Mouse (Mus musculus): Measurements from ENCODE around the gene Mier2. TPM values are rescaled to one million over a fixed set of nuclear protein-coding genes. Genes with fewer than 3 reads are reported as not detected.

Mier2 gene
- polyA plus RNA-seq (2012; rRNA removed) = 62.5 and 71.8 TPM in 2 replicates

DNA sequence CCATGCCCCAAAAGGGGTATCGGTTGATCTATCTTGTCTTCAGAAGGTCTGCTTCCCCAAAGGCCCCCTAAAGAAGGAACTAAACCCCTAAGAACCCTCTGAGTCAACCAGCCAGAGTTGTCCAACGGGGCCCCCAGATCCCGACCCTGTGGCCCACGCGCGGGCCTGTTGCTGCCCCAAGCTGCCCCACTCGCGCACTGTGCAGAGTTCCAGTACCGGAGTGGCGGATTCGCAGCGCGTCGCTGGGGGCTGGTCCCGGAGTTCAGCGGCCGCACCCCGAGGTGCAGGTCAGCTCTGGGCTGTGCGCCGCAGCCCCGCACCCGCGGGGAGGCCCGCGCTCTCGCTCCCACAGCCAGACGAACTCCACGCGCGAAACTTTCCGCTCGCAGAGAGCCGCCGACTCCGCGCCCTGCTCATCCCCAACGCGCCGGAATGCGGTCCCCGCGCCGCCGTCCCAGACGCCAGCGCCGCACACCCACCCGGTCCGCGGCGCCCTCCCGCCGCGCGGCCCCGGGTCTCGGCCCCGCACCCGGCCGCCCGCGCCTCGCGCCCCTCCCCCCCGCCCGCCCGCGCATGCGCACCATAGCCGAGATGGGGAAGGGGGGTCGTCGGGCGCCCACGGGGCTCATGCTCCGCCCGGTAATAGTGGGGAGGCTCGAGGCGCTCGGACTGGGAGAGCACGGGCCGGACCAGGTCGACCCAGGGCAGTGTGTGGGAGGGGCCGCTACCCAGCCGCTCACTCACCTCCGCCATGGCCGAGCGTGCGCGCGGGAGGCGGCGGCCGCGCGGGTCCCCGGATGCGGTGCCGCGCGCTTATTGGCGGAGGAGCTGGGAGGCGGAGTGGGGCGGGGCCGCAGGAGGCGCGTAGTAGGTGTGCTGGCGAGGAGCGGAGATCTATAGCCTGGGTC is at the start of gene Mier2:
Mier2 (minus strand) TSS at position 870 of the 908 bp plus-strand sequence.
- TF ChIP-seq POLR2A (IDR thresholded peaks at IDR 0.05; ENCODE audit: borderline replicate concordance, extremely low read depth, low read depth, low read length) (0 out of 2 replicates have a peak, but pooled peaks have one; percentile 32), CTCF (IDR thresholded peaks at IDR 0.05; ENCODE audit: insufficient read depth, low read length) (no peak)

DNA sequence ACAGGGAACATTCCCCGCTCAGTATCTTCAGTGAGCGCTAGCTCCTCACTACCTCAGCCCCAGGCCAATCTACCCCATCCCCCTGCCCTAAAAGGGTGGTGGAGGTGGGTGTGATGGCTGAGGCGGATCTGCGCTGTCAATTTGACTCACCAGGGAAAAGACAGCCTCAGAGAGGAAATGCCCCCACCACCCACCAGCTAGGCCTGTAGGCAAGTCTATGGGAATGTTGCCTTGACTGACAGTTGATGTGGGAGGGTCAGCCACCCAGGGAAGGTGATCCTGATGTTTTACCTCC is 42.9 kb upstream of the Mier2 start:
- DNase-seq = no peak
- no peak overlapping the region for H3K4me3 ChIP-seq (replicated peaks; ENCODE audit: extremely low read depth, low read depth, low read length)
- no peaks in the 10 kb centered on the region for H3K4me1 ChIP-seq (ENCODE audit: control insufficient read depth, insufficient read depth, low read length)
- TF ChIP-seq POLR2A (IDR thresholded peaks at IDR 0.05; ENCODE audit: borderline replicate concordance, extremely low read depth, low read depth, low read length) (no peak), CTCF (IDR thresholded peaks at IDR 0.05; ENCODE audit: insufficient read depth, low read length) (no peak)
- whole genome bisulfite sequencing = 71% methylated on average over 4 of the region's 4 CpGs

More for the DNA sequence above, at the start of gene Mier2:
- Histone ChIP-seq H3K4me1 (ENCODE audit: control insufficient read depth, insufficient read depth, low read length) (peaks cover 8% of the 10 kb centered on the region; the same call in 1 of the 2 replicates), H3K4me3 (replicated peaks; ENCODE audit: extremely low read depth, low read depth, low read length) (peak within 1 kb of the TSS; percentile 91)
- DNase-seq = peak; percentile 75
- whole genome bisulfite sequencing = under 1% methylated on average over 106 of the region's 108 CpGs

DNA sequence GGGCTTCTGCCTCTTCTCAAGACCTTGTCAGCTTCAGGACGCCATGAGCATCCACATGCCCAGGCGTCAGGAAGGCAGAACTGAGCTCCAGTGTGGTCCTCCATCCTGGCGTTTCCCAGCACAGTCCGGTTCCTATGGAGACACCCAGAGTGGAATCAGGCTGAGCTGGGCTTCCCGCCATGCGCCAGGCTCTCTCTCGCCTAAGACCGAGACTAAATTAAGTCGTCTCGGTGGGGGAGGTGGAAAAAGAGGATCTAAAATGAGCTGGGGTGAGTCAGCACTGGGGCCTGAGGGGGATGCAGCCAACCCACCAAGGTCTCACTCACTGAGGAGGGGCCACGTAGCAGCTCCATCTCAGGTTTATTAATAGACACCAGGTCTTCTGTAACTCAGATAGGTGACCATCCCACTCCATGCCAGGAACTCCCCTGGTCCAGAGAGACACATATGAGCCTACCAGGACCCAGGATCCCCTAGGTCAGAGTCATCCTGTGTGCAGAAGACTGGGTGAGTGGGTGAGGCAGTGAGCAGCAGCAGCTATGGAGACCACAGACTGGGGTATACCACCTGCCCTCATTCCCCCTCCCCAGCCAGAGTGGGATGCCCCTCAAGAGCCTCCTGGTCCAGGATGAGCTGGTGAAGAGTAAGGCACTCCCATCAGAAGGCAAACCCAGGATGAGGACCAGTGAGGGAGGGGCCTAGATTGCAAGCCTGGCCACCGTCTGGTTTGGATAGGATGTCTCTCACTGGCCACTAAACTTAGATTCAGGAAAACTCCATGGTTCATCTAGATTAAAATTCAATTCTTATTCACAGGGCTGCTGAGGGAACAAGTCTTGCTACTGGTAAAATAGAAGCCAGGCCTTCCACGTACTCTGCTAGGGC is 42.3 kb upstream of the Mier2 start:
- H3K4me1 ChIP-seq (ENCODE audit: control insufficient read depth, insufficient read depth, low read length) = no peaks in the 10 kb centered on the region
- H3K4me3 ChIP-seq (replicated peaks; ENCODE audit: extremely low read depth, low read depth, low read length) = no peak overlapping the region
- DNase-seq = no peak
- TF ChIP-seq CTCF (IDR thresholded peaks at IDR 0.05; ENCODE audit: insufficient read depth, low read length) = no peak
- no peak for TF ChIP-seq POLR2A (IDR thresholded peaks at IDR 0.05; ENCODE audit: borderline replicate concordance, extremely low read depth, low read depth, low read length)
- WGBS = 36% methylated on average over 13 of the region's 13 CpGs

DNA sequence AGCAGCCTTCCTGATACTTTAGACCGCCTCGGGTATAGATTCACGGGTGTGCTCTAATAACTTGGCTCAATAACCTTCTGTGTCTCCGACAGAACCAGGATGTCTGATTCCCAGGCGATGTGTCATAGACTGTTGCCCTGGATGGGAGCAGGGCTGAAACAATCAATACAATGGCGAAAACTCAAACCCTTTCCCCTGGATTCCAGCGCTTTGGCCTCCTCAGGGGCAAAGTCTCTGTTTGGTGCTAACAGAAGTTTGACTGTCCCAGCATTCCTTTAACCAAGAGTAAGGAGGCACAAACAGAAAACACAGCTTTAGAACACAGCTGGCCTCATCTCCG is 40.6 kb upstream of the Mier2 start:
- no peak overlapping the region for H3K4me3 ChIP-seq (replicated peaks; ENCODE audit: extremely low read depth, low read depth, low read length)
- TF ChIP-seq POLR2A (IDR thresholded peaks at IDR 0.05; ENCODE audit: borderline replicate concordance, extremely low read depth, low read depth, low read length) = no peak
- no peak for TF ChIP-seq CTCF (IDR thresholded peaks at IDR 0.05; ENCODE audit: insufficient read depth, low read length)
- 58% methylated on average over 8 of the region's 8 CpGs for WGBS
- no peak for DNase-seq
- no peaks in the 10 kb centered on the region for H3K4me1 ChIP-seq (ENCODE audit: control insufficient read depth, insufficient read depth, low read length)

DNA sequence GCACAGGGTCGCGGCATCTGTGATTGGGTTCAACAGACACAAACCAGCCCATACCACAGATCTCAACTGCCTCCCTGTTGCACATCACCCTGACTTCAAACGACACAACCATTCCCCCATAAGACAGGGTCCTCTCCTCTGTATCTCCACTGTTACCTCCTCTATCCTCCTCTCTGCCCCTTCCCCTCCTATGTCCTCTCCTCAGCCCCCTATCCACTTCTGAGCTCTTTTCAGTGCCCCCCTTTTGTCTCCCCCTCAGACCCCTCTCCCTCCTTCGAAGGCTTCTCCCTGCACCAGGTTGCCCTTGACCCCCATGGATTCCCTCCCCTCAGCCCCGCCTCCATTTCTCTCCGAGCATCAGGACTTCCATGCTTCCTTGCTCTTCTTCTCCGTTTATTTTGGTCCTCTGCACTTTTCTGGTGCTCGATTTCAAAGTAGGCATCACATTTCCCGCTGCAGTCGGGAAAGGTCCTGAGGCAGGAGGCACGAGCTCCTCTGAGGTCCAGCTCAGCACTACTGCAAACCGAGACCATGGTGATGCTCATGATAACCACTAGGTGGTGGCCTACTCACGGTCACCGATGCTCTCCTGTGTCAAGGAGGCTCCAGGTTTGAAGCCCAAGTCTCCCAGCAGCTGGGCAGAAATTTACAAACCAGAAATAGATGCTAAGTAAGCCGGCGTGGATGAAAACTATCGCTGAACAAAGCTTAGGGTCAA is 40.0 kb upstream of the Mier2 start:
- 16% methylated on average over 17 of the region's 17 CpGs for WGBS
- TF ChIP-seq CTCF (IDR thresholded peaks at IDR 0.05; ENCODE audit: insufficient read depth, low read length) = peak; percentile 97
- no peak for TF ChIP-seq POLR2A (IDR thresholded peaks at IDR 0.05; ENCODE audit: borderline replicate concordance, extremely low read depth, low read depth, low read length)
- peak; percentile 32 for DNase-seq
- no peak overlapping the region for H3K4me3 ChIP-seq (replicated peaks; ENCODE audit: extremely low read depth, low read depth, low read length)
- no peaks in the 10 kb centered on the region for H3K4me1 ChIP-seq (ENCODE audit: control insufficient read depth, insufficient read depth, low read length)

DNA sequence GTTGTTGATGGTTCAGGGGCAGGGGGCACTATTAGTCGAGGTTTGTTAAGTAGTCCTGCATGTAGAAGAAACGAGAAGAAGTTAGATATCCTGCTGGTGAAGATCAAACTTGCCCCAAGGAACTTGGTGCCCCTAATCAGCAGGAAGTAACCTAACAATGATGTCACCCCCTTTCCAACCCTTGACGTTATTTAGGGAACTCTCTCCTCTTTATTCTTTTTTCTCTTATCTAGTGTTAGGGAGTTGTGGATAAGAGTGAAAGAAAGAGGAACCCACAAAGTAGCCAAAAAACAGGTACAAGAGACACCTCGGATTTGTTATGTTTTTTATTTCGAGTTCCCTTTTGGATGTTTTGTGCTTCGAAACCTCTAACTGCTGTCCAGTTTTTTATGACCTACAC is 39.1 kb upstream of the Mier2 start:
- Histone ChIP-seq H3K4me3 (replicated peaks; ENCODE audit: extremely low read depth, low read depth, low read length) (no peak overlapping the region), H3K4me1 (ENCODE audit: control insufficient read depth, insufficient read depth, low read length) (no peaks in the 10 kb centered on the region)
- TF ChIP-seq CTCF (IDR thresholded peaks at IDR 0.05; ENCODE audit: insufficient read depth, low read length) (no peak), POLR2A (IDR thresholded peaks at IDR 0.05; ENCODE audit: borderline replicate concordance, extremely low read depth, low read depth, low read length) (no peak)
- DNase-seq = no peak
- WGBS = 32% methylated on average over 6 of the region's 6 CpGs

DNA sequence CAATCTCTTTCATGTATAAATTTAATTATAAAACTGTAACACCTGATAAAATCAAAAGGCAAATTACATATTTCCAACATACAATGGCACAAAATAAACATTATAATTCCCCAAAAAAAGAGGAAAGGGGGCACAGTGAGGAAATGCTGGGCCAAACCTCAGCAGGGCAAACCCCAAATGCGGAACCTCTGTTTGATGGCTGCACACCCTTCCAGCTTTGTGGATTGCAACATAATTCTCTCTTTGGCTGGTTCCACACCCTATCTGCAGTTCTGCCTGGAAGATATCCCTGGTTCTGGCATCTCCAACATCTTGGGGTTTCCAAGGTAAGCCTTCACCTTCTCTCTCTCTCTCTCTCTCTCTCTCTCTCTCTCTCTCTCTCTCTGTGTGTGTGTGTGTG is 35.7 kb upstream of the Mier2 start:
- DNase-seq = no peak
- Histone ChIP-seq H3K4me1 (ENCODE audit: control insufficient read depth, insufficient read depth, low read length) (no peaks in the 10 kb centered on the region), H3K4me3 (replicated peaks; ENCODE audit: extremely low read depth, low read depth, low read length) (no peak overlapping the region)
- WGBS = 71% methylated on average over 1 of the region's 1 CpGs
- no peak for TF ChIP-seq POLR2A (IDR thresholded peaks at IDR 0.05; ENCODE audit: borderline replicate concordance, extremely low read depth, low read depth, low read length)

DNA sequence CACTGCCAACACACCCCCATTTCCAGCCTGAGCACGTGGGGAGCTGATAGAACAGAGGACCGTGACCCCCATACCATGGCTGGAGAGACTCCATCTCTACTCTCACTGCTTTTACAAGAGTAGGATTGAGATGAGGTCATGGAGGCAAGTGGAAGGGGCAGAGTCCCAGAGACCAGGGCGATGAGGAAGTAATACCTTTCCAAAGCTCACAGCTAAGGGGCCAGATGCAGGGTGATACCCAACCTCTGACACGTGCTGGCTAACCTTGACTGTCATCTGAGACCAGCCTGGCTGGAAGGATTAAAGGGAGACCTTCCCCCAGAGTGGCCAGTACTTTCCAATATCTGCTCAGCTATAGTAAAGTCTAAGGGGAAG is 32.7 kb upstream of the Mier2 start:
- H3K4me1 ChIP-seq (ENCODE audit: control insufficient read depth, insufficient read depth, low read length) = no peaks in the 10 kb centered on the region
- DNase-seq = no peak
- WGBS = 59% methylated on average over 4 of the region's 4 CpGs
- no peak for TF ChIP-seq POLR2A (IDR thresholded peaks at IDR 0.05; ENCODE audit: borderline replicate concordance, extremely low read depth, low read depth, low read length)
- no peak for TF ChIP-seq CTCF (IDR thresholded peaks at IDR 0.05; ENCODE audit: insufficient read depth, low read length)
- H3K4me3 ChIP-seq (replicated peaks; ENCODE audit: extremely low read depth, low read depth, low read length) = no peak overlapping the region

DNA sequence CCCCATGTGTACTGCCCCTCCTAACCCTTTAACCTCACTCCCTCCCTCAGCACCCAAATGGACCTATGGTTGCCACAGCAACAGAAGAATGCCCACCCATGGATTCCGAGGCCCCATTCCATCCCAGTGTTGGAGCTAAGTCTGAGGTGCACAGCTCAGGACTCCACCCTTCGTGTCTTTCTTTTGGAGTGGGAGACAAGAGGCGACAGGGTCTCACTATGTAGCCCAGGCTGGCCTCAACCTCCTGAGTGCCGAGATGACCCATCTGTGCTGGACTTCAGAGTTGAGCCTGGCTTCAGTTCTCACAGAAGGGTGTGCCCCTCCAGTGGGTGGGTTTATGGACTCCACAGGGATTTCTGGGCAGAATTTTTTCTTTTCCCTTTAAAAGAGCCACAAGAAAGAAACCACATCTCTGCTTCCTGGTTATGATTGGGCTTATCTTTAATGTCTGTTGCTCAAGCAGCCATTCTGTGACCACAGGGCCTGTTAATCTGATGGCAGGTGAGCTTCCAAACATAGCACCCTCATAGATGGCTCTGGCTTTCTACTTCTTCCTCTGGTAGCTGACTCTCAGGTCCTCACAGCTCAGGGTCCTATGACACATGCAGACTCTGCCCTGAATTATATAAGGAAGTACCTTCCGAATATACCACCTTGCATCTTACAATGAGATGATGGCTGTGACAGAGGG is 32.2 kb upstream of the Mier2 start, which contains the start of gene Theg:
Theg (minus strand) TSS at position 271 of the 691 bp plus-strand sequence.
- no peak for DNase-seq
- no peaks in the 10 kb centered on the region for H3K4me1 ChIP-seq (ENCODE audit: control insufficient read depth, insufficient read depth, low read length)
- H3K4me3 ChIP-seq (replicated peaks; ENCODE audit: extremely low read depth, low read depth, low read length) = no peak within 1 kb of the TSS
- 75% methylated on average over 5 of the region's 5 CpGs for WGBS
- TF ChIP-seq POLR2A (IDR thresholded peaks at IDR 0.05; ENCODE audit: borderline replicate concordance, extremely low read depth, low read depth, low read length) (no peak), CTCF (IDR thresholded peaks at IDR 0.05; ENCODE audit: insufficient read depth, low read length) (no peak)
